Mouse (Mus musculus) olfactory bulb, adult 2 months (tissue): Measurements from ENCODE around the gene Cyb5r3.

Experiments
- CTCF ChIP-seq: fragments of 200-500 bp; IDR thresholded peaks from 2 replicates; pipeline ENCODE4 v1.5.1; 2012; ENCODE audit warnings: low read depth, mild to moderate bottlenecking, low read length, moderate library complexity; ENCODE audit not compliant: insufficient read depth
- POLR2A ChIP-seq: fragments of 200-500 bp; IDR thresholded peaks from 2 replicates; pipeline ENCODE4 v1.6.1; 2012; ENCODE audit warnings: mild to moderate bottlenecking, low read depth, low read length, moderate library complexity; ENCODE audit not compliant: insufficient read depth

GRCm38 (mm10) chr15:83145541-83145940 is 26.9 kb downstream of the Cyb5r3 start:
- TF ChIP-seq CTCF (no peak), POLR2A (no peak)
